Mouse (Mus musculus): Measurements from ENCODE around the gene Ttc7. TPM values are rescaled to one million over a fixed set of nuclear protein-coding genes. Genes with fewer than 3 reads are reported as not detected.

Ttc7 gene
- polyA plus RNA-seq (2015; fragmentation: Nextera tagmentation; extraction: Ambion mirVana): 22.0 and 24.7 TPM in 2 replicates

DNA sequence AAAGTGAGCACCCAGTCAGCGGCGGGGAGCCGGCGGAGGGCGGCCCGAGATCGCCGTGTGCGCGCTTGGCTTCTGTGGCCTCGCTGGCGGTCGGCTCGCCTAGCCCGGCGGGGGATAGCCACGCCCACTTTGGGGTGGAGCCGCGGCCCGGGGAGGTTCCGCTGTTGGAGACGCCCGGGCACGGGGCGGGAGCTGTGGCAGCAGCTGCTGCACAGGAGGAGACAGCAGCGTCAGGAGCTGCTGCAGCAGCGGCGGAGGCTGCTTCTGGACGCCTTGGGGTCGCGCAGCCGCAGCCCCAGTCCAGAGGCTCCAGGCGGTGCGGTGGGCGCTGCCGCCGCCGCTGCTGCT is at the start of gene Ttc7:
Gene Ttc7 (plus strand): TSS at position 181 of the 348 bp plus-strand sequence.
- Histone ChIP-seq H3K9ac (peak within 1 kb of the TSS; percentile 90), H3K27ac (peak within 1 kb of the TSS; percentile 96), H3K4me1 (replicated peaks) (peaks cover 17% of the 10 kb centered on the region), H3K9me3 (no peaks in the 10 kb centered on the region), H3K4me3 (replicated peaks) (peak within 1 kb of the TSS; percentile 74), H3K4me2 (replicated peaks) (peak within 1 kb of the TSS; percentile 94), H3K36me3 (no peaks in the 10 kb centered on the region), H3K27me3 (replicated peaks) (no peaks in the 10 kb centered on the region)
- peak; percentile 95 for ATAC-seq
- 0% methylated on average over 38 of the region's 38 CpGs for WGBS

DNA sequence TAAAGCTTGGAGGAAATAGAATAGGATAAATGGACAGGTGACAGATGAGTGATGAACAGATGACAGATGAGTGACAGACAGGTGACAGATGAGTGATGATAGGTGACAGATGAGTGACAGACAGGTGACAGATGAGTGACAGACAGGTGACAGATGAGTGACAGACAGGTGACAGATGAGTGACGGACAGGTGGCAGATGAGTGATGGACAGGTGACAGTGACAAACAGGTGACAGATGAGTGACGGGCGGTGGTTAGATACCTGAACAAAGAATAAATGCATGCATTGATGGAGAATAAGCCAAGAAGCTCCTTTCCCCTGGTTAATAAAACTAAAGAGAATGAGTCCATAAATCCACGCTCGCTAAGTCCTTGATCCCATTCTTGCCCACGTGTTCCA is 47.7 kb upstream of the Ttc7 start:
- ATAC-seq: no peak
- no peaks in the 10 kb centered on the region for H3K27me3 ChIP-seq (replicated peaks)
- no peak overlapping the region for H3K9ac ChIP-seq
- H3K4me2 ChIP-seq (replicated peaks): no peak overlapping the region
- no peak overlapping the region for H3K4me3 ChIP-seq (replicated peaks)
- H3K36me3 ChIP-seq: no peaks in the 10 kb centered on the region
- H3K4me1 ChIP-seq (replicated peaks): peaks cover 4% of the 10 kb centered on the region
- H3K27ac ChIP-seq: no peak overlapping the region
- H3K9me3 ChIP-seq: no peaks in the 10 kb centered on the region
- WGBS: 91% methylated on average over 6 of the region's 6 CpGs

DNA sequence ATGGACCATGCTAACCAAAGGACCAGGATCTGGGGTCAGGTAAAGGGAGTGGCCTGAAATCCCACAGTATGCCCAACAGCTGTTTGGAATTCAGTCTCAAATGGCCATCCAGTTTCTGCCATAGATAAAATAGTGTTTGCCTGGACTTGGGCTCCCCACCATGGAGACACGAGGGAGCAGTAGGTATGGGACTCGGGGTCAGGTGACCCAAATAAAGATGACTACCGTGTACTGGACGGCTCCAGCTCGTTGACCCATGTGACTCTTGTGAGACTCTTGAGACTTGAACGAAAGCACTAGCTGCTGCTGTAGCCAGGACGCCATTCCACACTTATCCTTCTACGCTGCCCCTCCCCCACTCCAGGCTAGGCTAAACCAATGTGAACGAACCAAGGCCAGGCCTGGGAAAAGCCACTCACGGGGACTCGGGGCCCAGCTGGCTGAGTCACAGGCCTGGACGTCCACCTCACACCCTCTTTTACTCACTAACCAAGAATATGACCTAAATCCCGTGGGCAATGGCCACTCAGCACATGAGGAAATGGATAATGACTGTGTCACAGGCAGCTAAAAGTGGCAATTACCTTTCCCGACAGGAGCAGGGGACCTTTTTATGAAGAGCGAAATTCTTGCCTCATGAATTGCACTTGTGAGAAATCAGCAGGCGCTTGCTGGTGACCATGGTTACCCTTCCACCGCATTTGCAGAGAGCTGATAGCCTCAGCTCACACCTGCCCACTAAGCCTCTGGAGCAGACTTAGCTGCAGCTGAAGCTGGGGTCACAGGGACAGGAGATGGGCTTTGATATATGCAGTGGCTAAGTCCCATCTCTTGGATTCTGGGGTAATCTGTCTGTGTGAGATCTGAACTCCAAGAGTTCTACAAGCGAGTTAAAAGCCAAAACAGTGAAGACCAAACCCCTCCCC is 45.7 kb upstream of the Ttc7 start:
- 39% methylated on average over 18 of the region's 18 CpGs for WGBS
- Histone ChIP-seq H3K4me2 (replicated peaks) (no peak overlapping the region), H3K27ac (no peak overlapping the region), H3K36me3 (no peaks in the 10 kb centered on the region), H3K9ac (no peak overlapping the region), H3K27me3 (replicated peaks) (no peaks in the 10 kb centered on the region), H3K4me3 (replicated peaks) (no peak overlapping the region), H3K4me1 (replicated peaks) (peaks cover 4% of the 10 kb centered on the region), H3K9me3 (no peaks in the 10 kb centered on the region)
- ATAC-seq: peak; percentile 71; the same call in 1 of the 2 replicates

DNA sequence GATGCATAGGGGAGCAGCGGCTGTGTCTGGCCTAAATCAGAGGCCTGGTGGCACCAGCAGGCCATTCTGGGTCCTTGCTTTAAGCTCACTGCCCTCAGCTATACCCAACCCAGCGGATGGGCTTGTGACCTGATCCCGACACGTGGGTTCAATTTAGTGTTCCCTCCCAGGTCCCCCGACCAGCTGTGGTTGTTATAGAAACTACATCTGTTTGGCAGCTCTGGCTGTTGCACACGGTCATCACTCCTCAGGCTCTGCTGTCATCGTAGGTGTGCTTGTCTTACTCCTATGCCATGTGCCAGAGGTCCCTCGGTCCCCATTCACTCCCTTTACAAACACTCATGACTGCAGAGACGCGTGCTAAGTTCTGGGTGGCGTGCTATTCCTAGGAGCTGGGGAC is 44.9 kb upstream of the Ttc7 start:
- no peak for ATAC-seq
- Histone ChIP-seq H3K36me3 (no peaks in the 10 kb centered on the region), H3K4me3 (replicated peaks) (no peak overlapping the region), H3K9ac (no peak overlapping the region), H3K27ac (no peak overlapping the region), H3K9me3 (no peaks in the 10 kb centered on the region), H3K27me3 (replicated peaks) (no peaks in the 10 kb centered on the region), H3K4me2 (replicated peaks) (no peak overlapping the region), H3K4me1 (replicated peaks) (peaks cover 4% of the 10 kb centered on the region)
- WGBS: 79% methylated on average over 11 of the region's 11 CpGs

DNA sequence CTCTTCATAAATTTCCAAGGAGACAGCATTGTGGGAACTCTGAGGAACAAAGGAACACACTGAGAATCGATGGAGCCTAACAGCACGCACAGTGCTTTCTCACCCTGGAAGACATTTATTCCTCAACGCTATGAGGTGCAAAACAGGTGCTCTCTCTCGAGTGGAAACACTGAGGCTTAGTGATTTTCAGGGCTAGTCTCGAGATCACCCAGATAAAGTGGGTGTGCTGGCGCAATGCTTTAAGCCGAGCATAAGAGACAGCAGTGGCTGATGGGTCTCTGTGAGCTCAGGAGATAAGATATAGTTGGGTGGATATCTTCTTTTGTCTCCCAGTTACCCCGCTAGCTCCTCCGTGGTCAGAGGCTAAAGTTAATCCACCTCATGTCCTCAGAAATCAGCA is 36.6 kb upstream of the Ttc7 start:
- Histone ChIP-seq H3K36me3 (no peaks in the 10 kb centered on the region), H3K27me3 (replicated peaks) (no peaks in the 10 kb centered on the region), H3K9me3 (no peaks in the 10 kb centered on the region), H3K27ac (no peak overlapping the region), H3K4me1 (replicated peaks) (0 out of 2 replicates have a peak, but pooled peaks cover 7% of the 10 kb centered on the region), H3K4me2 (replicated peaks) (no peak overlapping the region), H3K4me3 (replicated peaks) (no peak overlapping the region), H3K9ac (no peak overlapping the region)
- ATAC-seq: no peak
- 68% methylated on average over 9 of the region's 9 CpGs for WGBS

DNA sequence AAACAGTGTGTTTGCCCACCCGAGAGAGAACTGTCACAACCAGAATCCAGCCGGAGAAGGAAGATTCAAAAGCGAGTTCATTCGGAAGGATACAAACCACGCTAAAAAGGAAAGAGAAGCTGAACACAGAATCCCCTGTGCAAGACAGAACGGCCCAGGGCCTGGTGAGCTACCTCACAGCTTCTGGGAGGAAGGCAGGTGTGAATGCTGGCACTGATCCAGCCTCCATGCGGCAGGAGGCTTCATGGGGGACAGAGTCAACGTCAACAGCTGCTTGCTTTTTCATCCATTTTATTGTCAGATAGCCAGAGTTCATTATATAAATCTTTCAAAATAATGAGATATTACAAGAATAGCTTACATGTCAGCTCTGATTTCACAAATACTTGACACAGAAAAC is 28.3 kb upstream of the Ttc7 start:
- H3K27ac ChIP-seq: no peak overlapping the region
- no peak overlapping the region for H3K9ac ChIP-seq
- ATAC-seq: no peak
- 73% methylated on average over 8 of the region's 8 CpGs for WGBS
- H3K4me3 ChIP-seq (replicated peaks): no peak overlapping the region
- peaks cover 24% of the 10 kb centered on the region; the same call in 1 of the 2 replicates for H3K36me3 ChIP-seq
- H3K27me3 ChIP-seq (replicated peaks): no peaks in the 10 kb centered on the region
- no peak overlapping the region for H3K4me2 ChIP-seq (replicated peaks)
- H3K4me1 ChIP-seq (replicated peaks): no peaks in the 10 kb centered on the region
- H3K9me3 ChIP-seq: no peaks in the 10 kb centered on the region

DNA sequence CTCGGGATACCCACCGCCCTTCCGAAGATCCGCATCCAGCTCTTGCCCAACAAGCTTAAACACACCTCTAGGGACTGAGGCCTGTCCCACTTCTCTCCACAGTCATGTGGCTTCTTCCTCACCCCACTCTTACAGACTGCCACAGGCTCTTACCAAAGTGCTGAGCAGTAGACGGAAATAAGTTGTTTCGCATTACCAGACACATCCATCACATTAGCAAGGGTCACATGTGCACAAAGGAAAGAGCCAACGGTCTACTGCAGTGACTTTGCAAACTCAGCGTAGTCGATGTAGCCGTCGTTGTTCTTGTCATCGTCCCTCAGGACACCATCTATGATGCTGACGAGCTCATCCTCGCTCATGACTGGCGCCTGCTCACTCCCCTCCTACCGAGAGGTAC is 27.0 kb upstream of the Ttc7 start:
- Histone ChIP-seq H3K9ac (no peak overlapping the region), H3K27ac (no peak overlapping the region), H3K4me2 (replicated peaks) (no peak overlapping the region), H3K4me1 (replicated peaks) (no peaks in the 10 kb centered on the region), H3K4me3 (replicated peaks) (no peak overlapping the region), H3K9me3 (no peaks in the 10 kb centered on the region), H3K27me3 (replicated peaks) (no peaks in the 10 kb centered on the region), H3K36me3 (peaks cover 30% of the 10 kb centered on the region)
- WGBS: 87% methylated on average over 16 of the region's 16 CpGs
- ATAC-seq: no peak

DNA sequence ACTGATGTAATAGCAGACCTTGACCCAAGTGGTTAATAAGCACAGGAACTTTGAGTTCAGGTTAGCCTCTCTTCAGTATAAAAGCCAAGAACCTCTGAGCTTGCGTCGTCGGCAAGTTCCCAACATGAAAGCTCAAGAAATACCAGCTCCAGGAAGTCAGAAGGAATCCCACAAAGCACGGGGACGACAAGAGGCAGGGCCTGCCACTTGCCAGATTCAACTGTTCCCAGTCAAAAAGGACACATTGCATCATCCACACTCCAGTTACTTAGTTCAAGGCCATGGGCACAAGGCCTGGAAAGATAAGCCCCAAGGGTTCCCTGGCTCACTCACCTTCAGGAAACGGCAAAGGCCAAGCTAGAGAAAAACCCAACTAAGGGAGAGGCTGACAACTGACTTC is 19.3 kb upstream of the Ttc7 start:
- WGBS: 90% methylated on average over 6 of the region's 6 CpGs
- ATAC-seq: no peak
- 0 out of 2 replicates have a peak overlapping the region, but pooled peaks have one; percentile 61 for H3K4me2 ChIP-seq (replicated peaks)

DNA sequence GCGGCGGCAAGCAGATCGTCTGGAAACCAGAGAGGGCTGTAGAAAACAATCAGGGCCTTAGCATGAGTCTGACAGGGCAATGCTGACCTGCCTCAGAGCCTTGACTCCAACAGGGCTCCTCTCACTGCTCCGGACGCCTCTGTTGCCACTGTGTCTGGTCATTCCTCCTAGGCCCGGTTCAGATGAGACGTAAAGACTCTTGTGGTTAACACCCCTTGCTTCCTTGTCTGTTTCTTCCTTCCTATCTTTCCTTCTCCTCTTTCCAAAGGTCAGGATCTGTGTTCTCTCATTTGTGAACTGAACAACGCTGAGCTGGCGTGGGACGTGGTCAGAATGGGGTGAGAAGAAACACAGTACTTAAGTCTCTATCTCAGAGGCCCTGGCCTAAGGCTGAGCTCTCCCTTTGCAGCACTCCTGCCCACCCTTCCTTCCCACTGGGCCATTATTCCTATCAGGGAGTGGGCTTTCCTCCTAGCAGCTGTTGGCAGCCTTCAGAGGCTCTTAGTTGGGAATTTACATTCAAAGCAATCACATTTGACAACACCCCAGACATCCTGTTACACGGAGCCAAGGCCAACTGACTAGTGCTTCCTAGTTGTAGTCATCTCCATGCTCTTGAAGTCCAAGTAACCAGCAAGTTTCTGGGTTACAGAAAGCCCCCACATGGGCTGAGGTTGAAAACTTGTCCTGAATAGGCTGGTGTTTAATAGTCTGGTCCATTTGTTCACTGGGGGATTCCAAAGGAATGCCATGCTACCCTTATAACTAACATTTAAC is 18.4 kb upstream of the Ttc7 start:
- H3K4me1 ChIP-seq (replicated peaks): peaks cover 13% of the 10 kb centered on the region
- H3K9me3 ChIP-seq: no peaks in the 10 kb centered on the region; the same call in 1 of the 2 replicates
- ATAC-seq: no peak
- 87% methylated on average over 11 of the region's 11 CpGs for WGBS
- H3K27me3 ChIP-seq (replicated peaks): no peaks in the 10 kb centered on the region
- peak overlapping the region; percentile 61 for H3K4me2 ChIP-seq (replicated peaks)
- H3K27ac ChIP-seq: no peak overlapping the region
- no peak overlapping the region; the same call in 1 of the 2 replicates for H3K9ac ChIP-seq
- peaks cover 20% of the 10 kb centered on the region for H3K36me3 ChIP-seq
- peak overlapping the region; percentile 89 for H3K4me3 ChIP-seq (replicated peaks)

More for the DNA sequence above, 19.3 kb upstream of the Ttc7 start:
- Histone ChIP-seq H3K4me3 (replicated peaks) (no peak overlapping the region), H3K9ac (no peak overlapping the region), H3K27me3 (replicated peaks) (no peaks in the 10 kb centered on the region), H3K9me3 (no peaks in the 10 kb centered on the region; the same call in 1 of the 2 replicates), H3K4me1 (replicated peaks) (peaks cover 13% of the 10 kb centered on the region), H3K36me3 (peaks cover 20% of the 10 kb centered on the region), H3K27ac (no peak overlapping the region)

DNA sequence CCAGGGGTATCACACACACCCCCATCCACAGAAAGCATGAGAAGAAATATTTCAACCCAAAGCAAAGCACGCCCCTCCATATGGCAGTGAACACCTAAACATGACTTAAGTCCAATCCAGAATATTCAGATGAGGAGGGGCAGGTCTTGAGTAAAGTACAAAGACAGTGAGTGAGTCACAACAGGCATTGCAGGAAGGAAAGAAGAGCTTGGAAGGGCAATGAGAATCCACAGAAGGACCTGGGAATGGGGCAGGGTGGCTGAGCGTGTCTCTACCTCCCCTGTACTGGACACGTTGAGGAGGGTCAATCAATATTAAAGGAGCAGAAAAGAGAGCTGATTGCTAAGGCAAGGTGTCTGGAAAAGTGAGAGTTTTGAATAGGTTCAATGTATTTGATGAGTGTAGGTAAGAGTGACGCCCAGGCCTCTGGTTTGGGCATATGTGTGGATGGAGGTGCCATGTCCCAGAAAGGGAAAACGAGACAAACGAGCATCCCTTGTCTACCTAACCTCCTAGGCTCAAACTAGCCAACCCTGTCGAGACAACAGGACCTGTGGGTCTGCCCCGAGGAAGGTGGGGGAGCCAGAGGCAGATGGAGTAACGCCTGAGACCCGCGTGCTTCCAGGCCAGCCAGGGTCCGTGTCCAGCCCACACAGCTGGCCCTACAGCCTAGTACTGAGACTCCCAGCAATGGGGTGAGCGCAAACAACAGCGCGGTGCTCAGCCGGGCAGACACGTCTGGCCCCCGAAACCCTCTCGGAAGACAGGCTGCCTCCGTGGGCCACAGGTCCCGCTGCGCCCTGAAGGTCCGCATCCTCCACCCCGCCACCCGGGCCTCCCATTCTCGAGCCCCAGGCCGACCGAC is 17.5 kb upstream of the Ttc7 start:
- Histone ChIP-seq H3K27ac (peak overlapping the region; percentile 74; the same call in 1 of the 2 replicates), H3K4me3 (replicated peaks) (peak overlapping the region; percentile 89), H3K4me2 (replicated peaks) (peak overlapping the region; percentile 61), H3K4me1 (replicated peaks) (peaks cover 16% of the 10 kb centered on the region), H3K27me3 (replicated peaks) (no peaks in the 10 kb centered on the region), H3K9me3 (no peaks in the 10 kb centered on the region; the same call in 1 of the 2 replicates), H3K9ac (peak overlapping the region; percentile 97), H3K36me3 (peaks cover 19% of the 10 kb centered on the region)
- peak; percentile 77 for ATAC-seq
- WGBS: 4% methylated on average over 28 of the region's 28 CpGs

DNA sequence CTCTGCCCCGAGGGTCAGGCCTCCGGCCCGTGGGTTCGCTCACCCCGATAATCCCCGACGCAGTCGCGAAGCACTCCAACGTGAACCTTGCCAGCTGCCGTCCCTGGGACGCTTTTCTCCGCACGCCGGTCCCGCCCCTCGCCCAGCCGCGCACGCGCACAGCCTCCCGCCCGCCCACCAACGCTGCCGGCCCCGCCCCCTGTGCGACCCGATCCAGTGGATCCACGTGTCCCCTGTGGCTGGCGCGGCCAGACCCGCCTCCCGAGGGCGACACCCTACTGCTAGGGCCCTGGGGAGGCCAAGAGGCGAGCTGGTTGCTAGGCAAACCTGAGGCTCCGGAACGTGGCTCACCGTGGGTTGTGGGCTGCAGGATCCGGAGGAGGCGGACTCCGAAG is 16.9 kb upstream of the Ttc7 start, which contains the start of gene Mcfd2:
Gene Mcfd2 (minus strand): TSS at position 144 of the 395 bp plus-strand sequence.
- Histone ChIP-seq H3K4me3 (replicated peaks) (peak within 1 kb of the TSS; percentile 89), H3K4me1 (replicated peaks) (peaks cover 16% of the 10 kb centered on the region), H3K27ac (peak within 1 kb of the TSS; percentile 74), H3K9ac (peak within 1 kb of the TSS; percentile 97), H3K9me3 (no peaks in the 10 kb centered on the region; the same call in 1 of the 2 replicates), H3K27me3 (replicated peaks) (no peaks in the 10 kb centered on the region), H3K4me2 (replicated peaks) (peak within 1 kb of the TSS; percentile 61), H3K36me3 (peaks cover 13% of the 10 kb centered on the region)
- WGBS: under 1% methylated on average over 41 of the region's 41 CpGs
- peak; percentile 96 for ATAC-seq
